8 mouse cellular contexts compared by ENCODE assay signal in the genomic region with DNA sequence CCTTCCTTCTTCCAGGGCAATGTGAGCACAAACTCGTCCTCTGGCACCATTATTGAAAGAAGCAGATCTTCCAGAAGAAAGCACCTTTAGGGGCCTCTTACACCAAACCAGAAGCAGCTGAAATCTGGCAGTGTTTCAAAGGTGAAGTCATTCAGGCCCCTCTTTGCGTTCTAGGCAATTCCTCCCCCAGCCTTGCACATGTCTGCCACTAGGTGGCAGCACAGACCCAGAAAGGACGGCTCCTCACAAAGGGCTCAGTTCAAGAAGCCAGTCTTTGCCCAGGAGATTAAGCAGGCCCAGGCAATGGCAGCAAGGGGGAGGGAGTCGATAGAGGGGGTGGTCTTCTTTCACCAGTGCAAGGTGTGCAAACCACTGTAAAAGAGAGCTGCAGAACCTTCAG. TPM values are rescaled to one million over a fixed set of nuclear protein-coding genes. Genes with fewer than 3 reads are reported as not detected.
DNase-seq lines count a peak whose midpoint lies in the region; ATAC-seq and TF ChIP-seq lines count a peak whose summit lies in the region.

No protein-coding gene starts in this region.

- no peaks in the 10 kb centered on the region for H3K9me3 ChIP-seq in liver, embryonic 12.5 days (replicated peaks)
- H3K9me3 ChIP-seq in midbrain, embryonic 11.5 days (ENCODE audit: control insufficient read depth, low read length), result no peaks in the 10 kb centered on the region

- H3K4me3 ChIP-seq in liver, embryonic 12.5 days, result no peak overlapping the region
- no peak overlapping the region for H3K4me3 ChIP-seq in cortical plate, adult 2 months (ENCODE audit: insufficient read depth, low read length)
- peak overlapping the region; percentile 63 for H3K4me3 ChIP-seq in midbrain, embryonic 11.5 days (ENCODE audit: low read depth, low read length)
- no peak overlapping the region for H3K4me3 ChIP-seq in small intestine, adult 2 months (ENCODE audit: low read depth, low read length)

- peaks cover 25% of the 10 kb centered on the region for H3K36me3 ChIP-seq in liver, embryonic 12.5 days
- peaks cover 5% of the 10 kb centered on the region; the same call in 1 of the 2 replicates for H3K36me3 ChIP-seq in midbrain, embryonic 11.5 days (ENCODE audit: control insufficient read depth, insufficient read depth, low read length)
- peaks cover 29% of the 10 kb centered on the region for H3K36me3 ChIP-seq in small intestine, adult 2 months (ENCODE audit: control insufficient read depth, insufficient read depth, low read length)

- peaks cover 55% of the 10 kb centered on the region for H3K27me3 ChIP-seq in liver, embryonic 12.5 days (replicated peaks)
- H3K27me3 ChIP-seq in midbrain, embryonic 11.5 days (ENCODE audit: control insufficient read depth, insufficient read depth, low read length), result no peaks in the 10 kb centered on the region
- H3K27me3 ChIP-seq in small intestine, adult 2 months (ENCODE audit: control insufficient read depth, insufficient read depth, low read length), result 0 out of 2 replicates have a peak, but pooled peaks cover 3% of the 10 kb centered on the region

- TF ChIP-seq POLR2A in cortical plate, adult 2 months (IDR thresholded peaks at IDR 0.05; ENCODE audit: extremely low read depth, insufficient read depth, low read length), result no peak
- 0 out of 2 replicates have a peak, but pooled peaks have one; percentile 17 for TF ChIP-seq POLR2A in small intestine, adult 2 months (IDR thresholded peaks at IDR 0.05; ENCODE audit: low read depth, low read length)

- no peak for ATAC-seq in liver, embryonic 12.5 days
- peak; percentile 34 for ATAC-seq in midbrain, embryonic 11.5 days (ENCODE audit: low FRiP score)

- H3K4me2 ChIP-seq in liver, embryonic 12.5 days, result no peak overlapping the region
- peak overlapping the region; percentile 84 for H3K4me2 ChIP-seq in midbrain, embryonic 11.5 days

- intact Hi-C loops in left cerebral cortex, postnatal 10 days (cut with DNase I), result loop anchor here (2.0 kb wide), 1 partner anchor 211 kb away; no protein-coding TSS in a partner anchor

- TF ChIP-seq CTCF in cortical plate, adult 2 months (IDR thresholded peaks at IDR 0.05; ENCODE audit: extremely low read depth, insufficient read depth, low read length), result peak; percentile 93
- TF ChIP-seq CTCF in small intestine, adult 2 months (IDR thresholded peaks at IDR 0.05; ENCODE audit: extremely low read depth, insufficient read length, insufficient replicate concordance, low read depth, low read length), result peak; percentile 98; the same call in 1 of the 2 replicates

- under 1% methylated on average over 4 of the region's 4 CpGs for WGBS in liver, embryonic 12.5 days (ENCODE audit: insufficient replicate concordance)
- WGBS in midbrain, embryonic 11.5 days, result 2% methylated on average over 4 of the region's 4 CpGs
- WGBS in small intestine, adult 2 months, result 1% methylated on average over 4 of the region's 4 CpGs

- H3K4me1 ChIP-seq in liver, embryonic 12.5 days, result peaks cover 80% of the 10 kb centered on the region
- no peaks in the 10 kb centered on the region for H3K4me1 ChIP-seq in cortical plate, adult 2 months (ENCODE audit: control insufficient read depth, insufficient read depth, low read length)
- peaks cover 43% of the 10 kb centered on the region for H3K4me1 ChIP-seq in midbrain, embryonic 11.5 days (ENCODE audit: control insufficient read depth, insufficient read depth, low read length)
- peaks cover 34% of the 10 kb centered on the region for H3K4me1 ChIP-seq in small intestine, adult 2 months (ENCODE audit: control insufficient read depth, insufficient read depth, insufficient read length, low read length)

- H3K9ac ChIP-seq in liver, embryonic 12.5 days, result no peak overlapping the region
- no peak overlapping the region for H3K9ac ChIP-seq in midbrain, embryonic 11.5 days (ENCODE audit: low read length)

- DNase-seq in liver, result peak; percentile 82
- DNase-seq in gastrocnemius, postnatal 10 days, result peak; percentile 82
- DNase-seq in hindlimb bud, embryonic 11.5 days (ENCODE audit: extremely low spot score, low read depth, low spot score), result peak; percentile 99
- peak; percentile 79 to 87 for DNase-seq in left cerebral cortex, postnatal 10 days (ENCODE audit: extremely low spot score in 1 of 2, low spot score in 2 of 2)
- peak; percentile 98 for DNase-seq in midbrain, embryonic 11.5 days (ENCODE audit: low spot score, missing footprints)

- no peak overlapping the region for H3K27ac ChIP-seq in liver, embryonic 12.5 days
- H3K27ac ChIP-seq in cortical plate, adult 2 months (ENCODE audit: insufficient read depth, low read length), result no peak overlapping the region
- H3K27ac ChIP-seq in midbrain, embryonic 11.5 days (ENCODE audit: low read depth, low read length), result peak overlapping the region; percentile 11; the same call in 1 of the 2 replicates
- H3K27ac ChIP-seq in small intestine, adult 2 months (ENCODE audit: insufficient read depth, low read depth, low read length), result no peak overlapping the region

RNA-seq across cellular contexts. Expression of a gene that starts 4.3 kb away (rescaled TPM):
- 136 and 148 TPM in 2 replicates for polyA plus RNA-seq in liver, embryonic 12.5 days (2016; fragmentation: Nextera tagmentation; extraction: Ambion mirVana)
- 42.3 and 43.6 TPM in 2 replicates for polyA plus RNA-seq in cortical plate, adult 2 months (2012; rRNA removed)
- total RNA-seq in gastrocnemius, postnatal 10 days (2021), result 10 to 100 TPM; 33.2 to 52.1 TPM
- total RNA-seq in left cerebral cortex, postnatal 10 days (2021), result 100 to 1,000 TPM; 104 to 130 TPM
- 1,627 and 1,717 TPM in 2 replicates for polyA plus RNA-seq in midbrain, embryonic 11.5 days (2014; fragmentation: Nextera tagmentation; extraction: Ambion mirVana)
- 17.5 and 42.9 TPM in 2 replicates for polyA plus RNA-seq in small intestine, adult 2 months (2012; rRNA removed)

RNA-seq across cellular contexts. Expression of a gene that starts 38.3 kb away (rescaled TPM):
- 1.5 and 2.0 TPM in 2 replicates for polyA plus RNA-seq in liver, embryonic 12.5 days (2016; fragmentation: Nextera tagmentation; extraction: Ambion mirVana)
- polyA plus RNA-seq in cortical plate, adult 2 months (2012; rRNA removed), result 18.5 and 18.7 TPM in 2 replicates
- 1 to 10 TPM; 8.3 to 8.9 TPM for total RNA-seq in gastrocnemius, postnatal 10 days (2021)
- 10 to 100 TPM; 20.7 to 24.1 TPM for total RNA-seq in left cerebral cortex, postnatal 10 days (2021)
- 5.8 and 6.9 TPM in 2 replicates for polyA plus RNA-seq in midbrain, embryonic 11.5 days (2014; fragmentation: Nextera tagmentation; extraction: Ambion mirVana)
- 1.3 and 1.7 TPM in 2 replicates for polyA plus RNA-seq in small intestine, adult 2 months (2012; rRNA removed)

Comparison
In these comparisons a context has a peak if more than half of its experiments do, and no peak if none do; other contexts are left out.
1. RNA of a gene that starts 4.3 kb away (polyA plus RNA-seq): 1,627 to 1,717 TPM in midbrain, embryonic 11.5 days; 136 to 148 TPM in liver, embryonic 12.5 days, 42.3 to 43.6 TPM in cortical plate, adult 2 months and 17.5 to 42.9 TPM in small intestine, adult 2 months; every median in the first group is over 10 times any median in the second.
2. Peak in every context shown above with its lines, with median percentiles within 50 percentile points of each other: DNase-seq.